Mouse (Mus musculus) erythroblast, embryonic 14.5 days (primary cell): Measurements from ENCODE around the gene Plcb2. TPM values are rescaled to one million over a fixed set of nuclear protein-coding genes. Genes with fewer than 3 reads are reported as not detected.

ENCODE experiments used
- H3K27me3 ChIP-seq: 2 replicates; pipeline ENCODE4 v1.6.1; 2012; ENCODE audit warnings: inconsistent platforms; ENCODE audit not compliant: control insufficient read depth
- H3K36me3 ChIP-seq: 2 replicates; pipeline ENCODE4 v1.6.1; 2012; ENCODE audit warnings: mild to moderate bottlenecking, inconsistent platforms; ENCODE audit not compliant: control insufficient read depth
- H3K4me1 ChIP-seq: 2 replicates; pipeline ENCODE4 v1.6.1; 2012; ENCODE audit warnings: inconsistent platforms; ENCODE audit not compliant: control insufficient read depth
- H3K4me3 ChIP-seq: replicated peaks from 2 replicates; pipeline ENCODE3; 2012; ENCODE audit warnings: moderate library complexity, mild to moderate bottlenecking, inconsistent platforms
- H3K9me3 ChIP-seq: 2 replicates; pipeline ENCODE4 v1.6.1; 2012; ENCODE audit warnings: low read length, inconsistent platforms, mixed read lengths; ENCODE audit not compliant: control insufficient read depth
- GATA1 ChIP-seq: IDR thresholded peaks from 2 replicates; pipeline ENCODE4 v1.6.1; 2012; ENCODE audit warnings: low read length, inconsistent platforms, mixed read lengths
- TAL1 ChIP-seq: IDR thresholded peaks from 3 replicates; pipeline ENCODE4 v1.6.1; 2012; ENCODE audit warnings: low read length, inconsistent platforms, mixed read lengths
- polyA plus RNA-seq: library from polyadenylated mRNA; stranded (reverse); fragments of >175 nt; gene quantifications from 2 replicates; pipeline ENCODE4 v1.2.3, GENCODE M21; 2012

The Plcb2 gene
- polyA plus RNA-seq, 1 experiment = 0.07 TPM

GRCm38 (mm10) chr2:118685088-118685487 is 43.1 kb downstream of the Plcb2 start:
- Histone ChIP-seq H3K27me3 (peaks cover 3% of the 10 kb centered on the region; the same call in 1 of the 2 replicates), H3K4me3 (no peak overlapping the region), H3K36me3 (no peaks in the 10 kb centered on the region; the same call in 1 of the 2 replicates), H3K4me1 (peaks cover 12% of the 10 kb centered on the region), H3K9me3 (no peaks in the 10 kb centered on the region)
- TF ChIP-seq GATA1 (no peak), TAL1 (no peak)

- Histone ChIP-seq H3K36me3 (no peaks in the 10 kb centered on the region), H3K4me3 (no peak overlapping the region), H3K9me3 (no peaks in the 10 kb centered on the region), H3K27me3 (peaks cover 14% of the 10 kb centered on the region), H3K4me1 (peaks cover 17% of the 10 kb centered on the region)
- no peak for TF ChIP-seq TAL1
- no peak for TF ChIP-seq GATA1
These were observed 45.5 kb downstream of the Plcb2 start for GRCm38 (mm10) chr2:118682544-118683260.

GRCm38 (mm10) chr2:118680926-118681325 is 47.3 kb downstream of the Plcb2 start:
- TF ChIP-seq GATA1 (no peak), TAL1 (no peak)
- no peak overlapping the region for H3K4me3 ChIP-seq
- peaks cover 32% of the 10 kb centered on the region for H3K4me1 ChIP-seq
- H3K27me3 ChIP-seq = peaks cover 32% of the 10 kb centered on the region
- peaks cover 3% of the 10 kb centered on the region; the same call in 1 of the 2 replicates for H3K9me3 ChIP-seq
- H3K36me3 ChIP-seq = no peaks in the 10 kb centered on the region

GRCm38 (mm10) chr2:118679577-118679976 is 48.7 kb downstream of the Plcb2 start:
- H3K36me3 ChIP-seq = no peaks in the 10 kb centered on the region

GRCm38 (mm10) chr2:118677817-118678216 is 50.4 kb downstream of the Plcb2 start:
- Histone ChIP-seq H3K4me1 (peaks cover 33% of the 10 kb centered on the region), H3K4me3 (peak overlapping the region; percentile 59), H3K9me3 (peaks cover 3% of the 10 kb centered on the region; the same call in 1 of the 2 replicates), H3K36me3 (no peaks in the 10 kb centered on the region), H3K27me3 (peaks cover 60% of the 10 kb centered on the region)
- TF ChIP-seq TAL1 (no peak), GATA1 (no peak)

More at GRCm38 (mm10) chr2:118679577-118679976, 48.7 kb downstream of the Plcb2 start:
- Histone ChIP-seq H3K4me3 (no peak overlapping the region), H3K27me3 (peaks cover 45% of the 10 kb centered on the region), H3K9me3 (peaks cover 3% of the 10 kb centered on the region; the same call in 1 of the 2 replicates), H3K4me1 (peaks cover 33% of the 10 kb centered on the region)
- TF ChIP-seq GATA1 (no peak), TAL1 (no peak)

GRCm38 (mm10) chr2:118676839-118677741 is 51.1 kb downstream of the Plcb2 start:
- H3K9me3 ChIP-seq = peaks cover 3% of the 10 kb centered on the region; the same call in 1 of the 2 replicates
- H3K36me3 ChIP-seq = no peaks in the 10 kb centered on the region
- no peak for TF ChIP-seq GATA1
- TF ChIP-seq TAL1 = no peak
- peaks cover 61% of the 10 kb centered on the region for H3K27me3 ChIP-seq
- H3K4me3 ChIP-seq = peak overlapping the region; percentile 59
- H3K4me1 ChIP-seq = peaks cover 26% of the 10 kb centered on the region

GRCm38 (mm10) chr2:118674500-118674899 is 53.7 kb downstream of the Plcb2 start:
- Histone ChIP-seq H3K4me1 (peaks cover 29% of the 10 kb centered on the region), H3K4me3 (no peak overlapping the region), H3K9me3 (peaks cover 3% of the 10 kb centered on the region; the same call in 1 of the 2 replicates), H3K27me3 (peaks cover 61% of the 10 kb centered on the region), H3K36me3 (no peaks in the 10 kb centered on the region)
- TF ChIP-seq GATA1 = no peak
- TF ChIP-seq TAL1 = no peak

GRCm38 (mm10) chr2:118673686-118674465 is 54.4 kb downstream of the Plcb2 start:
- Histone ChIP-seq H3K4me3 (no peak overlapping the region), H3K9me3 (peaks cover 3% of the 10 kb centered on the region; the same call in 1 of the 2 replicates), H3K27me3 (peaks cover 61% of the 10 kb centered on the region), H3K4me1 (peaks cover 29% of the 10 kb centered on the region), H3K36me3 (no peaks in the 10 kb centered on the region)
- TF ChIP-seq TAL1 = no peak
- TF ChIP-seq GATA1 = no peak
